Mouse (Mus musculus) adrenal gland, postnatal 14 days (tissue): ENCODE results near the gene Gm10234. TPM values are rescaled to one million over a fixed set of nuclear protein-coding genes. Genes with fewer than 3 reads are reported as not detected.

Experiments used
- DNase-seq: peaks from one replicate; pipeline ENCODE4 v3.0.0; 2021; ENCODE audit warnings: mixed read lengths
- long read RNA-seq, 2 experiments: library from polyadenylated mRNA; stranded (forward); transcript quantifications; one replicate each; pipeline ENCODE4 v2.0.0; 2021
- total RNA-seq: library from RNA; stranded (reverse); gene quantifications from 2 replicates; pipeline ENCODE4 v1.2.3, GENCODE M21; 2021

Gm10234 gene
- total RNA-seq: not detected in 2 replicates
- long read RNA-seq, experiment 1: 0 reads
- long read RNA-seq, experiment 2: 0 reads

- DNase-seq: no peak
Measured at GRCm38 (mm10) chr6:95321812-95322211, at the start of gene Gm10234. Gm10234 (plus strand) TSS chr6:95322112.

GRCm38 (mm10) chr6:95277633-95278032 lies 44.3 kb upstream of the Gm10234 start:
- no peak for DNase-seq

- no peak for DNase-seq
Measured at GRCm38 (mm10) chr6:95296025-95296424, 25.9 kb upstream of the Gm10234 start.

GRCm38 (mm10) chr6:95298387-95298786 lies 23.5 kb upstream of the Gm10234 start:
- DNase-seq: no peak

GRCm38 (mm10) chr6:95300658-95301057 lies 21.3 kb upstream of the Gm10234 start:
- DNase-seq: peak; percentile 8

GRCm38 (mm10) chr6:95331191-95331590 lies 9.3 kb downstream of the Gm10234 start:
- DNase-seq: no peak

GRCm38 (mm10) chr6:95334781-95335180 lies 12.9 kb downstream of the Gm10234 start:
- no peak for DNase-seq

- DNase-seq: no peak
Measured at GRCm38 (mm10) chr6:95349378-95349777, 27.5 kb downstream of the Gm10234 start.

- DNase-seq: no peak
Measured at GRCm38 (mm10) chr6:95353043-95353442, 31.1 kb downstream of the Gm10234 start.

- no peak for DNase-seq
Measured at GRCm38 (mm10) chr6:95353886-95354285, 32.0 kb downstream of the Gm10234 start.

- DNase-seq: no peak
Measured at GRCm38 (mm10) chr6:95360084-95360483, 38.2 kb downstream of the Gm10234 start.

GRCm38 (mm10) chr6:95362707-95363106 lies 40.8 kb downstream of the Gm10234 start:
- DNase-seq: no peak

- DNase-seq: no peak
Measured at GRCm38 (mm10) chr6:95371811-95372210, 49.9 kb downstream of the Gm10234 start.

Other genes with a start within 250 kb of the Gm10234 start
- gene Kbtbd8, start 204.9 kb upstream of the Gm10234 start, total RNA-seq: 2.1 and 3.6 TPM in 2 replicates